Mouse (Mus musculus): ENCODE results near the gene Slc35e1.

- TF ChIP-seq CTCF (IDR thresholded peaks at IDR 0.05; ENCODE audit: low read depth) (no peak), EP300 (optimal IDR thresholded peaks at IDR 0.05) (no peak)
These were observed 47.3 kb downstream of the Slc35e1 start for GRCm38 (mm10) chr8:72445071-72445470.

Data from stomach, postnatal 0 days (tissue).